Mouse (Mus musculus) kidney, adult 9 months (tissue): ENCODE data around the gene Cntnap5a.

Experiments used
- DNase-seq: peaks from one replicate; pipeline ENCODE4 v3.0.0; 2022

Gene Cntnap5a

DNA sequence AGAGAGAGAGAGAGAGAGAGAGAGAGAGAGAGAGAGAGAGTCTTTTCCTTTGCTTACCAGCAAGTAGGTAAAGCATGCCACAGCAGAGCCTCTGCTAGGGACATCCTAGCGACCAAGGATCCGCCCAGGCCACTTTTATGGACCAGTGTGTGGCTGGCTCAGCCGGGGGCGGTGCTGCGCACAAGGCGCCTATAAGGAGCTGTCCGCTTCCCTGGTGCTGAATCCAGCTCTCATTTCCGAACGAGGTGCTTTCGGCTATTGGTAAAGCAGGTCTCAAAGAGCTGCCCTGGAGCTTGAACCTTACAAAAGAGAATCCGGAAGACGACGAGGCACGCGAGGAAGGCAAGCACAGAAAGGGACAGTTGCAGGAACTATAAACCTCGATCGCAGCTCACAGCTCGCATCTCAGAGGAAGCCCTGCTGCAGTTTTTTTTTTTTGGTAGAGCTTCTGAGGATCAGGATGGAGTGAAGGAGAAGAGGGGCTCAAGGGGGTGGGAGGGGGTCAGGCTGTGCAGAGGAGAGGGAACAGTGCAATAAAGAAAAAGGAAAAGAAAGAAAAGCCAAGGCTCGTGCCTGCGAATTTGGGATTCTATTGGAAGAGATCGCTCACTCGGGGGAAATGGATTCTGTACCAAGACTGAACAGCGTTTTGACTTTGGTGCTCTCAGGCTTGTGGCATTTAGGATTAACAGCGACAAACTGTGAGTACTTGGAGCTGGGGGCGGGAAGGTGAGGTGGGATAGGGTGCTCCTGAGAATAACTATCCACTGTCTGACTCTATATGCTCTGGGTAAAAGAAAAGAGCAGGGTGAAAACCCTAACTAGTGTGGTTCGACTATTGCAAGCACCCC, at the start of gene Cntnap5a:
Gene Cntnap5a (plus strand): TSS at position 239 of the 851 bp plus-strand sequence.
- DNase-seq, result peak; percentile 54

DNA sequence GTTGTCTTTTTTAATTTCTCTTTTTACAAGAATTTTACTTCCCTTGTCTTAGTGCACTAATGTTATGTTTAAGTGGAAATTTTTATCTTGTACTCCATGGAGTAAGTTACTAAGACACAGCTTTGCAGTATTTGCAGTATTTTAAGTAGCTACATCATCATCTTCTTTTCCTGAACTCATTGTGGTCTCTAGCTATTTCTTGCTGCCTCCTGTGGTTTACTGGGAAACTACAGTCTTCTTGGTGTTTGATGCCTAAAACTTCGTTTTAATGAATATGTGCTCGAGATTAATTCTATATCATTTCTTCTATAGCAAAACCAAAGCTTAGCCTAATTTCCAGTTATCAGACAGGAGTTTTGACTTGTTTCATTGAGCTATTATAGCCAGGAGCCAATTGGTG, 37.6 kb upstream of the Cntnap5a start:
- no peak for DNase-seq

GRCm38 (mm10) chr1:115658343-115659064, 26.1 kb upstream of the Cntnap5a start:
- DNase-seq, result peak; percentile 2

DNA sequence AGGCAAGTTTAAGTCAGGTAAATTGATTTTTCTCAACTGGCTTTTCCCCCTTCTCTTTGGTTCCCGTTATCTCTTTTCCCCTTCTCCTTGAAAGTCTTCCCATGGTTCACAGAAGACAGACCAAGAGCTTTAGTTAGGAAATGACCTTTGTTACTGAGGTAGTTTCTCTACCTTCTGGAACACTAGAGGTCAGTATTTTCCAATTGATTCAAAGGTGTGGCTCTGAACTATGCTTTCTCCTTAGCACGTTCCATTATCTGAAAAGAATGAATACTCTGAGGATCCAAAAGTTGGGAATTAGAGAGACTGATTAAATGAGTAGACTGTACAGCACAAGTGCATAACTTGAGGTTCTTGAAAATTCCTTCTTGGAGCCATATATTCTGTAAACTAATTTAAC, 1.9 kb downstream of the Cntnap5a start:
- DNase-seq, result peak; percentile 21

DNA sequence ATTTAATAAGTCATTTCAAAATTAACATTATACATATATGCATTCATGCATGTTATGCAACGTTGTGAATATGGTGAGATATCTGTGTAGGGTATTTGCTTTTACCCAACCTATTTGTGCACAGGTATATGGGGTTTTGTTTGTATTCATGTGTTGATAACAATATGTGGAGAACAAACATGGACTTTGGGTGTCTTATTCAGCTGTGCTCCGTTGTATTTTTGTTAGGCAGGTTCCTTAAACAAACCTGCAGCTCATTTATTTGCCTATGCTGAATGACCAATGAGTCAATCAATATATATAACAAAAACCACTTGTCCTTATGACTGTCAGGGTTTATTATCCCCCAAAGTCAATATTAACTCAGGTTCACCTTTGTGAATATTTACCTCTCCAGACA, 15.2 kb downstream of the Cntnap5a start:
- no peak for DNase-seq

DNA sequence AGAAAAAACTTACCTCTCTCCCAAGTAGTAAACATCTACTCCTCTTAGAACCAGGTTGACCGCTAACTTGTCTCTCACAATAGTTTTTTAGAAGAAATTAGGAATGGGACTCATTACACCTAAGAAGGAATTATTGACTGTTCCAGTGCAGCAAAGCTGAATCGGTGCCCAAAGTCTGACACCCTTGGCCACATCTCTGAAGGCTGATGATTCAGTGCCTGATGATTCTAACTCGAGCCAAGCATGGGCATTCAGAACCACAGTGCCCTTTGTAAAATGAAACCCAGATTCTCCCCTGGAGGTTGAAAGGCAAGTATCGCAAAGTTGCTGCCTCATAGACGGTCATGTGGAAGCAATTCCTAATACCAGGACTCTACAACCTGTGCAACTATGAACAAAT, 58.0 kb downstream of the Cntnap5a start:
- DNase-seq, result no peak

DNA sequence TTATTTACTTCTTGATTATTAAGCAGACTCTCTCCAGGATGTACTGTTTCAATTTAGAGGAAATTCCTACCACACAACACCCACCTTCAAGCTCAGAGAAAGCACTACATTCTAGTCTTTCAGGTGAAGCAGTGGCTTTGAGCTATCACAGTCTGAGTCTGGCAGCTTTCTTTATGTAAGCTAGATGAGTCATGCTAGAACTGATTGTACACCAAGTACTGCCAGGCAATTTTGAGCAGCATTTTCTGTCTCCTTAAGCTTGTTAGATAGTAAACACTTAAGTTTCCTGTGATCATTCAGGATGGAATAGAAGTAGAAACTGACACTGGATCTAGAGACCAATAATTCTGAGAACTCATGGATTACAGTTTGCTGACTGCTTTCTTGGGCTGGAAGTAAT, 61.0 kb downstream of the Cntnap5a start:
- no peak for DNase-seq

DNA sequence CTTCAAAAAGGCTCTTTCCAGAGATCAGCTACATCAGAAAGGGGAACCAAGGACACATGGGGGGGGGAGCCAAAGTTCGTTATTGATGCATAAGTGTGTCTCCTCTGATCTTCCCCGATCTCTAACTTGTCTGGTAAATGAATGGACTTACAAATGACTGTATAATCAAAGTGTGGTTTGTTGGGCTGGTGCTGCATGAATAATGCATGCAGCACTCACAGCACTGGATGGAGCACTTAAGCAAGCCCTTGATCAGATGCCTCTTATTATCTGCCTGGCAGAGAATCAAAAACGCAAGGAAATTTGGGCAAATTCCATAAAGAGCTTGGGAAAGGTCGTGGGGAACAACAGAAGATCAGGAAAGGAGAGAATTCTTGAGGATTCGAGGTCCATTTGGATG, 100.2 kb downstream of the Cntnap5a start:
- DNase-seq, result no peak

DNA sequence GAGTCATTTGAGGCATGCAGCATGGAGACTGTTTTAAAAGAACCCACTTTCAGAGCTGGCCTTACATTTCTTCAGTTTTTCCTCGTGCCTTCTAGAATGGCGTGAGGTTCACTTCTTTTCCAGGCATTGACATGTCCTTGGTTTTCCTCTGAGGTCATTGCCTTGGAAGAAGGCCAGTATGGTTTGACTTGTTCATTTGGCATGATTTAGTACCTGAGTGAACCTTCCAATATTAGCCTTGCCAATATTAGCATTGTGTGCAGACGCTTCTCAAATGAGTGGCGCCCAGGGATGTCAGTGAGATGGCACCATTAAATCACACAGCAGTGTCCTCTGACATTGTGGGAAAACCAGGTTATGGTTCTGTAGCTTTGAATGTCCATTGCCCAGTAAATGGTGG, 158.0 kb downstream of the Cntnap5a start:
- peak; percentile 7 for DNase-seq

DNA sequence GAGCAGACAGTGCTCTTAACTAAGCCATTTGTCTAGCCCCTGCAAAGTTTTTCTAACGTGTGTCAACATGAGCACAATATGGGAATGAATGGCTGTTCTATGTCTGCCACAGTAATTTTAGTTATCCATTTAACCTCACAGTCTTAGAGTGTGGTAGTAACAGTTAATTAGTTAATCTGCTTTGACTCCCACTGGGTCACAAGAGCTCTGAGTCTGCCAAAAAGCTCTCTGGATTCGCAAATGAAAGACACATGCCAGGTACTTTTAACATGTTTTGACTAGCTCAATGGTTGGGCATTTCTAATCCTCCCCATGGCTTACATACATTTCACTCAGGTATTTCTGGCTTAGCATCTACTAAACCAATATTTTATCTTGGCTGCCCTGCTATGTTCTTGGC, 163.0 kb downstream of the Cntnap5a start:
- peak; percentile 52 for DNase-seq

- no peak for DNase-seq
These were observed 167.7 kb downstream of the Cntnap5a start for GRCm38 (mm10) chr1:115852206-115852605.

GRCm38 (mm10) chr1:115918396-115918795, 233.8 kb downstream of the Cntnap5a start:
- DNase-seq, result no peak

DNA sequence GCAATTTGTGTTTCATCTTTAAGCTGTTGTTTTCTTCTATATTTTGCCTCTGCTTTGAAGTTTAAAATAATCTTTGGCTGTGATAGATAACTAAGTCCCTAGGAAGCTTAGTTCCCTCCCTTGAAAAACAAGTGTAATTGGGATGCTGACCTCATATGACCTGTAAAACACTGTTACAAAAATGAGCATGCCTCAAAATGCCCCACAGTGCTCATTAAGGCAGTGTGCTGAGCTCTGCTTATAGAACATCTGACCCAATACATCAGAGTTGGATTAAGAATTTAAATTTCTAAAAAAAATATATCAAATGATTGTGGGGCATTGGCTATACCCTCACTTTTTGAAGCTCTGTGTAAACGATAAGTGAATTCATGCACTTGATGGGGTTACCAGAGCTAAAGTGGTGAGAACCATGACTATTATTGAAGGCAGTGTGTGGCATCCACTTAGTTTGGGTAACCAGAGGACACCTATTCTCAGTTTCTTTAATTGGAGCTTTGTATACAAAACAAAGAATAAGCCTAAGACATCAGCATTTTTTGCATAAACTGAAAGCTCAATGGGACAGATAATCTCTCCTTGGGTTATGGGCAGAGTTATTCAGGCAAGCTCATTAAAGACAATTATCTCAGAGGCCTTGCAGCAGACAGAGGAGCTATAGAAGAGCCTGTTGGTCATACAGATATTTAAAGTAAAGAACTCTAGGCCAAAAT, 241.6 kb downstream of the Cntnap5a start:
- DNase-seq, result no peak

GRCm38 (mm10) chr1:115932045-115932444, 247.5 kb downstream of the Cntnap5a start:
- DNase-seq, result no peak

DNA sequence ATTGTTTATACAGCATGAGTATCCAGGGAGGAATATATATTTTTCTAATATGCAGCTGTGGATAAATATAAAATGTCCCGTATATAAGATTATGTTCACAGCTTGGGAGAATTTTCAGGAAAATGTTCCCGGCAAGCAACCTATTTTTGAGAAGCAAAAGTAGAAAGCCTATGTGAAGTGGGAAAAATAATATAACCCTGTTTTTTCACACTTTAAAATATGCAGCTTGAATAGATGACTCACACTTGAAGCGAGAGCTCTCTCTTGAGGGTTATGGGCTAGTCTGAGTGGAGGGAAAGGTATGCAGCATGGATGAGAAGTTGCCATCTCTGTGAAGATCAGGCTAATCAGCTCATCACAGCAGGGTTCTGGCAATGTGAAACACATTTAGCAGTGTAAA, 261.3 kb downstream of the Cntnap5a start:
- DNase-seq, result peak; percentile 1

- no peak for DNase-seq
These were observed 272.0 kb downstream of the Cntnap5a start for GRCm38 (mm10) chr1:115956528-115956927.

DNA sequence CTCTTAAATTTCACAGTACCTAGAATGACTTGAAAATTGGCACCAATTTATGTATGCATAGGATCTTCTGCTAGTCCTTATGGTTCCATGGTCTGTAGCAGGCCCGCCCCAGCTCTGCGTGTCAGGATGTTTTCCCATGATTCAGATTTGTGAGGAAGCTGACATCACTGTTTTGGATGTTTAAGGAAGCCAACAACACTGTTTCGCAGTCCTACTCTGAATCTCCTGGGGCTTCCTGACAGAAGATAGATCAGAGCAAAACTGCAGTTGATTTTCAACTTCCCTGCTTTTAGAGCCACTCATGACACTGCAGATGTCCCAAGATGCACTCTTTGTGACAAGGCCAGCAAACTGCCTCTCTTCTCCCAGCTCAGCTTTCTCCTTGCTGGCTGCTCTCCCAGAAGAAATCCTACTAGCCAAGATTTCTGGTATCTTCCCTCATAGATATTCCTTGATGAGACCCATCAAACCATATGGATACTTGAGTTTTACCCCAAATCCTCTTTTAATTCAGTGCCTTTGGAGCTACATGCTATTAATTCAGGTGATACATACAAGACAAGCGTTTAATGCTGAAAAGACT, 280.5 kb downstream of the Cntnap5a start:
- no peak for DNase-seq

- DNase-seq, result peak; percentile 68
These were observed 305.6 kb downstream of the Cntnap5a start for GRCm38 (mm10) chr1:115990204-115990603.

GRCm38 (mm10) chr1:116015768-116016167, 331.2 kb downstream of the Cntnap5a start:
- no peak for DNase-seq

DNA sequence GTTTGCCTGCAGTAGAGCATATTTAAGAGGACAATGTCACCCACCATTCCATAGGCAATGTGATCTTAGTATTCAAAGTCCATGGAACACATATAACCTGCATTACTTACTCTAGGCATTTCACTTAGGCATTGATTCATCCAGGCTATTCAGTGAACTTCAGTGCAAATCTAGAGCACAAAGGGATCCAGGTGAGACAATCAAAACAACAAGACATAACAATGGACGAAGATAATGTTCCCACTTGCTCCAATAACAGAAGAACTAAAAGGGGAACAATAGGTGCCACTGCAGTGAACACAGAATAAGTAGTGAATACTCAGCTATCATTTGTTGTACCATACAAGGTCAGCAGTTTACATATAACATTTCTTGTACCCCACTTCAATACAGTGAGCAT, 345.1 kb downstream of the Cntnap5a start:
- DNase-seq, result no peak

GRCm38 (mm10) chr1:116035897-116036296, 351.3 kb downstream of the Cntnap5a start:
- no peak for DNase-seq

DNA sequence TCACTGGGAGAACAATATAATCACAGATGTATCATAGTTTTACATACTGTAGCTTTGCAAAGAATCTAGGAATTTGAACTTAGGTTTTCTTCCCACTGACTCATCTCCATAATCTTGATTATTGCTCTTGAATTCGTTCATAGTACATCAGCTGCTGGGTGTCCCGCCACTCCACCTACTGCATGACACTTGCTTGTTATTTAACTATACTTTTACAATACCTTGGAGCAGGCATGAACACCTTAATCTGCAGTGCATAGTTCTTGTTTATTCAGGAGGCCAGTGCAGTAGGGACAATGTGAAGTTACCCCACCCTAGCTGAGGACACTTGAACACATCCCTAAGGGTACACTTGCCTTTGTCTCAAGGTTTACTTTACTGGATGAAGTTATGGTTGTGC, 352.3 kb downstream of the Cntnap5a start:
- no peak for DNase-seq

DNA sequence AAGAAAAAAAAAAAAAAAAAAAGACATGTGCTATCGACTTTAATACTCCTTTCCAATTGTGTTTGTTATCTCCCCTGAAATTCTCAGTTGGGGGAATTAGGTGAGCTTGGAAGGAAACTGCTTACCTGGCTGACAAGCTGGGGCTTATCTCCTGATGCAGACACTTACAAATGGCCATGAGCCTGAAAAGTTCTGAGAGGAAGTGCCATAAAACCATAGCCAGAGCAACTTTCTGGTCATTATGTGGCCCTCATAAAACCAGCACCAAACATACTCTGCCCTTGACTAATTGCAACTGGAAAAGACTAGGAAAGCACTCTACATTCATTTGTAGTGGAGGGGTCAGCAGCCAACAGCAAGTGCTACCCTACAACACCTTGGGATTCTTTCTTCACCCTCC, 359.5 kb downstream of the Cntnap5a start:
- DNase-seq, result no peak
